Mouse (Mus musculus): ENCODE measurements around the gene Hypk.
"Not testable (repeated sequence)": the region's sequence is repeated elsewhere in the genome, so short reads cannot be mapped to it uniquely, and the experiment has no call there.

DNA sequence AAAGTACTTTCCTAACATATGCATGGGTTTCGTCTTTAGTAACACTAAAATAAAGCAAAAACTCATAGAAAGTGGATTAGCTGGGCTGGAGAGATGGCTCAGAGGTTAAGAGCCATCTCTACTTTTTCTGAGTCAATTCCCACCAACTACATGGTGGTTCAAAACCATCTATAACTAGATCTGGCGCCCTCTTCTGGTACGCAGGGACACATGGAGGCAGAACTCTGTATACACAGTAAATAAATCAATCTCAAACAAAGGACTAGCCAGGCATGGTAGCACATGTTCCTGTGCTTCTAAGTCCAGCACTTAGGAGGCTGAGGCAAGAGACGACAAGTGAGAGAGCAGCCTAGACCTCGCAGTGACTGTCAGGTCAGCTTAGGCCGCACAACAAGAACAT lies 15.9 kb downstream of the Hypk start:
- not testable (repeated sequence) for TF ChIP-seq POLR2A (IDR thresholded peaks at IDR 0.05; ENCODE audit: borderline replicate concordance, control insufficient read depth, low read depth, low read length); CTCF (IDR thresholded peaks at IDR 0.05; ENCODE audit: control insufficient read depth, insufficient read depth, low read length)
